Mouse (Mus musculus): ENCODE results near the gene Prdm2.

The Prdm2 gene

GRCm38 (mm10) chr4:143155036-143155435 is 57.8 kb downstream of the Prdm2 start:
- no peak for DNase-seq (ENCODE audit: low spot score in 2 of 2)

GRCm38 (mm10) chr4:143154571-143154970 is 58.2 kb downstream of the Prdm2 start:
- no peak for DNase-seq (ENCODE audit: low spot score in 2 of 2)

- no peak for DNase-seq (ENCODE audit: low spot score in 2 of 2)
Measured at GRCm38 (mm10) chr4:143152634-143153033, 60.2 kb downstream of the Prdm2 start.

GRCm38 (mm10) chr4:143151267-143151666 is 61.5 kb downstream of the Prdm2 start:
- no peak for DNase-seq (ENCODE audit: low spot score in 2 of 2)

GRCm38 (mm10) chr4:143147666-143148065 is 65.1 kb downstream of the Prdm2 start:
- DNase-seq (ENCODE audit: low spot score in 2 of 2): no peak

GRCm38 (mm10) chr4:143143615-143144014 is 69.2 kb downstream of the Prdm2 start:
- no peak for DNase-seq (ENCODE audit: low spot score in 2 of 2)

GRCm38 (mm10) chr4:143141645-143142259 is 71.0 kb downstream of the Prdm2 start:
- DNase-seq (ENCODE audit: low spot score in 2 of 2): no peak

- DNase-seq (ENCODE audit: low spot score in 2 of 2): no peak
Measured at GRCm38 (mm10) chr4:143140940-143141339, 71.9 kb downstream of the Prdm2 start.

GRCm38 (mm10) chr4:143132433-143132832 is 80.4 kb downstream of the Prdm2 start:
- DNase-seq (ENCODE audit: low spot score in 2 of 2): peak; percentile 49 to 78

- DNase-seq (ENCODE audit: low spot score in 2 of 2): no peak
Measured at GRCm38 (mm10) chr4:143130441-143130840, 82.4 kb downstream of the Prdm2 start.

- no peak for DNase-seq (ENCODE audit: low spot score in 2 of 2)
Measured at GRCm38 (mm10) chr4:143129261-143129760, 83.5 kb downstream of the Prdm2 start.

GRCm38 (mm10) chr4:143127171-143127570 is 85.6 kb downstream of the Prdm2 start:
- DNase-seq (ENCODE audit: low spot score in 2 of 2): no peak

GRCm38 (mm10) chr4:143126476-143126875 is 86.3 kb downstream of the Prdm2 start:
- peak; percentile 50 to 76 for DNase-seq (ENCODE audit: low spot score in 2 of 2)

- no peak for DNase-seq (ENCODE audit: low spot score in 2 of 2)
Measured at GRCm38 (mm10) chr4:143125290-143125689, 87.5 kb downstream of the Prdm2 start.

GRCm38 (mm10) chr4:143123043-143123442 is 89.8 kb downstream of the Prdm2 start:
- no peak for DNase-seq (ENCODE audit: low spot score in 2 of 2)

- DNase-seq (ENCODE audit: low spot score in 2 of 2): no peak
Measured at GRCm38 (mm10) chr4:143121174-143121573, 91.6 kb downstream of the Prdm2 start.

GRCm38 (mm10) chr4:143120008-143120407 is 92.8 kb downstream of the Prdm2 start:
- no peak for DNase-seq (ENCODE audit: low spot score in 2 of 2)

GRCm38 (mm10) chr4:143118843-143119242 is 94.0 kb downstream of the Prdm2 start:
- DNase-seq (ENCODE audit: low spot score in 2 of 2): no peak

- DNase-seq (ENCODE audit: low spot score in 2 of 2): no peak
Measured at GRCm38 (mm10) chr4:143115851-143116250, 96.9 kb downstream of the Prdm2 start.

- no peak for DNase-seq (ENCODE audit: low spot score in 2 of 2)
Measured at GRCm38 (mm10) chr4:143114232-143114979, 98.4 kb downstream of the Prdm2 start.

GRCm38 (mm10) chr4:143112985-143113384 is 99.8 kb downstream of the Prdm2 start:
- DNase-seq (ENCODE audit: low spot score in 2 of 2): no peak

- DNase-seq (ENCODE audit: low spot score in 2 of 2): no peak
Measured at GRCm38 (mm10) chr4:143112439-143112838, 100.4 kb downstream of the Prdm2 start.

- no peak for DNase-seq (ENCODE audit: low spot score in 2 of 2)
Measured at GRCm38 (mm10) chr4:143111872-143112271, 100.9 kb downstream of the Prdm2 start.

Data from right cerebral cortex, postnatal 36 days (tissue).